ENCODE assay signal across 14 mouse cellular contexts in the genomic region with DNA sequence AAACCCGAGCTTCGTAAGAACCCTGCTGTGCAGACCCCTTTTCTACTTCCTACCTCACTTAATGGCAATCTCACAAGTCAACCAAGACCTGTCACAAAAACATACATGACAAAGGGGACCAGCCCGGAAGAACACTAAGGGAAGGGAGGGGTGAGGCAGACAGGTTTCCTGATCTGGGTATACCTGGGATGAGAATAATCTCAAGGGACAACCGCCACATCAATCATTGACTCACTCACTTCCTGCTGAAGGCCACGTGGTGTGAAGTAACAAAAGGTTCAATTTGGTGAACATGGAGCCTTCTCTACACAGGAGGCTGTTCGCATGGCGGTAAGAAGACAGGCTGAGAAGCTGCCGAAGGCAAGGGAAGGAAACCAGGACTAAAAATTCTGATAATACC. TPM values are rescaled to one million over a fixed set of nuclear protein-coding genes. Genes with fewer than 3 reads are reported as not detected.
DNase-seq lines count a peak whose midpoint lies in the region; TF ChIP-seq lines count a peak whose summit lies in the region.
"Had no signal": no experiment of that assay in that cellular context is flagged by ENCODE, and none has a peak within 500 bp of the region (broad histone marks: within the 10 kb centered on the region; RNA-seq: fewer than 3 reads in every experiment).

No protein-coding gene starts in this region.

- no peak for TF ChIP-seq CTCF in gastrocnemius, adult 2 months (IDR thresholded peaks at IDR 0.05)
- no peak for TF ChIP-seq CTCF in brain, embryonic 14.5 days (IDR thresholded peaks at IDR 0.05; ENCODE audit: borderline replicate concordance, extremely low read depth, insufficient read depth, insufficient read length)
- no peak for TF ChIP-seq CTCF in small intestine, adult 2 months (IDR thresholded peaks at IDR 0.05; ENCODE audit: extremely low read depth, insufficient read length, insufficient replicate concordance, low read depth, low read length)

- intact Hi-C loops in gastrocnemius, adult 2 months (cut with DNase I): loop anchor here (10.0 kb wide), 1 partner anchor 143 kb away; a partner anchor contains a TSS
- intact Hi-C loops in heart, postnatal 25 days (cut with DNase I): loop anchor here (10.0 kb wide), 2 partner anchors 507 to 947 kb away; a partner anchor contains a TSS

- peaks cover 18% of the 10 kb centered on the region for H3K36me3 ChIP-seq in small intestine, adult 2 months (ENCODE audit: control insufficient read depth, insufficient read depth, low read length)

- no peaks in the 10 kb centered on the region for H3K27me3 ChIP-seq in small intestine, adult 2 months (ENCODE audit: control insufficient read depth, insufficient read depth, low read length)

- H3K4me1 ChIP-seq in small intestine, adult 2 months (ENCODE audit: control insufficient read depth, insufficient read depth, insufficient read length, low read length): peaks cover 39% of the 10 kb centered on the region

- no peak for TF ChIP-seq POLR2A in brain, embryonic 14.5 days (IDR thresholded peaks at IDR 0.05; ENCODE audit: borderline replicate concordance, extremely low read depth, insufficient read depth, insufficient read length, poor library complexity, severe bottlenecking)
- TF ChIP-seq POLR2A in small intestine, adult 2 months (IDR thresholded peaks at IDR 0.05; ENCODE audit: low read depth, low read length): no peak

- peak; percentile 2 for DNase-seq in gastrocnemius, adult 2 months
- no peak for DNase-seq in gastrocnemius, postnatal 25 days
- peak; percentile 42 for DNase-seq in A20 (ENCODE audit: low read depth, low spot score)
- peak; percentile 11 for DNase-seq in brain, embryonic 14.5 days (ENCODE audit: low read depth)
- DNase-seq in heart, postnatal 25 days (ENCODE audit: low spot score): no peak
- no peak for DNase-seq in frontal cortex, postnatal 36 days (ENCODE audit: low spot score in 2 of 2)
- no peak for DNase-seq in urinary bladder, adult 18-20 months (ENCODE audit: low spot score in 2 of 2)
- DNase-seq: cerebellum, postnatal 10 days; layer of hippocampus, adult 9-11 months; lung, postnatal 14 days had no signal

- 19% methylated on average over 8 of the region's 8 CpGs for WGBS in small intestine, adult 2 months

- H3K4me3 ChIP-seq in gastrocnemius, adult 2 months: no peak overlapping the region
- H3K4me3 ChIP-seq in small intestine, adult 2 months (ENCODE audit: low read depth, low read length): no peak overlapping the region

- H3K27ac ChIP-seq in gastrocnemius, adult 2 months: no peak overlapping the region
- peak overlapping the region; percentile 42 for H3K27ac ChIP-seq in small intestine, adult 2 months (ENCODE audit: insufficient read depth, low read depth, low read length)
- H3K27ac ChIP-seq: hindbrain, embryonic 14.5 days had no signal

RNA-seq across cellular contexts. Expression of a gene that starts 7.2 kb away (rescaled TPM):
- total RNA-seq in gastrocnemius, adult 2 months (2021): 10 to 100 TPM; 45.0 to 51.2 TPM
- 10 to 100 TPM; 41.8 to 46.2 TPM for total RNA-seq in gastrocnemius, postnatal 25 days (2021)
- polyA plus RNA-seq in brain, embryonic 14.5 days (2012; rRNA removed): 115 and 130 TPM in 2 replicates
- polyA plus RNA-seq in small intestine, adult 2 months (2012; rRNA removed): 69.9 and 142 TPM in 2 replicates
- total RNA-seq in heart, postnatal 25 days (2021): 10 to 100 TPM; 74.9 to 76.3 TPM

RNA-seq across cellular contexts. Expression of a gene that starts 20.4 kb away (rescaled TPM):
- 1 to 10 TPM; 2.6 to 3.3 TPM for total RNA-seq in gastrocnemius, adult 2 months (2021)
- 1 to 10 TPM; 2.4 to 3.0 TPM for total RNA-seq in gastrocnemius, postnatal 25 days (2021)
- 55.9 and 89.5 TPM in 2 replicates for polyA plus RNA-seq in brain, embryonic 14.5 days (2012; rRNA removed)
- polyA plus RNA-seq in small intestine, adult 2 months (2012; rRNA removed): 65.5 and 261 TPM in 2 replicates
- total RNA-seq in heart, postnatal 25 days (2021): 1 to 10 TPM; 4.9 to 6.4 TPM

RNA-seq across cellular contexts. Expression of a gene that starts 33.3 kb away (rescaled TPM):
- 10 to 100 TPM; 23.4 to 29.8 TPM for total RNA-seq in gastrocnemius, adult 2 months (2021)
- total RNA-seq in gastrocnemius, postnatal 25 days (2021): 10 to 100 TPM; 21.8 to 23.1 TPM
- 93.3 and 97.3 TPM in 2 replicates for polyA plus RNA-seq in brain, embryonic 14.5 days (2012; rRNA removed)
- polyA plus RNA-seq in small intestine, adult 2 months (2012; rRNA removed): 23.4 and 29.0 TPM in 2 replicates
- 10 to 100 TPM; 32.1 to 33.3 TPM for total RNA-seq in heart, postnatal 25 days (2021)

RNA-seq across cellular contexts. Expression of a gene that starts 38.8 kb away (rescaled TPM):
- under 1 TPM; 0.48 to 0.75 TPM for total RNA-seq in gastrocnemius, adult 2 months (2021)
- 1 to 10 TPM; 1.4 to 1.7 TPM for total RNA-seq in gastrocnemius, postnatal 25 days (2021)
- 137 and 161 TPM in 2 replicates for polyA plus RNA-seq in brain, embryonic 14.5 days (2012; rRNA removed)
- 1.6 and 1.9 TPM in 2 replicates for polyA plus RNA-seq in small intestine, adult 2 months (2012; rRNA removed)
- total RNA-seq in heart, postnatal 25 days (2021): 1 to 10 TPM; 1.1 to 1.3 TPM

RNA-seq across cellular contexts. Expression of a gene that starts 47.7 kb away (rescaled TPM):
- total RNA-seq in gastrocnemius, adult 2 months (2021): not detected
- total RNA-seq in gastrocnemius, postnatal 25 days (2021): not detected
- 0.87 and 1.5 TPM in 2 replicates for polyA plus RNA-seq in brain, embryonic 14.5 days (2012; rRNA removed)
- polyA plus RNA-seq in small intestine, adult 2 months (2012; rRNA removed): 52.0 and 151 TPM in 2 replicates
- total RNA-seq in heart, postnatal 25 days (2021): not detected
- polyA plus RNA-seq: C2C12; stomach, embryonic 14.5 days had no signal

Comparison
In these comparisons a context has a peak if more than half of its experiments do, and no peak if none do; other contexts are left out.
1. DNase-seq: peak in gastrocnemius, adult 2 months (single experiment), A20 (single experiment) and brain, embryonic 14.5 days (single experiment); none in gastrocnemius, postnatal 25 days (single experiment), heart, postnatal 25 days (single experiment), frontal cortex, postnatal 36 days (0 of 2) and urinary bladder, adult 18-20 months (0 of 2).